Mouse (Mus musculus): ENCODE results near the gene Sod3.

GRCm38 (mm10) chr5:52335590-52335989 is 28.0 kb upstream of the Sod3 start:
- TF ChIP-seq POLR2A (IDR thresholded peaks at IDR 0.05; ENCODE audit: low read depth, low read length) (no peak), CTCF (IDR thresholded peaks at IDR 0.05; ENCODE audit: borderline replicate concordance, insufficient read depth, low read length) (no peak)

Measured in embryonic fibroblast, embryonic 13.5 days (primary cell).